Mouse (Mus musculus): ENCODE data around the gene Nid2.

DNA sequence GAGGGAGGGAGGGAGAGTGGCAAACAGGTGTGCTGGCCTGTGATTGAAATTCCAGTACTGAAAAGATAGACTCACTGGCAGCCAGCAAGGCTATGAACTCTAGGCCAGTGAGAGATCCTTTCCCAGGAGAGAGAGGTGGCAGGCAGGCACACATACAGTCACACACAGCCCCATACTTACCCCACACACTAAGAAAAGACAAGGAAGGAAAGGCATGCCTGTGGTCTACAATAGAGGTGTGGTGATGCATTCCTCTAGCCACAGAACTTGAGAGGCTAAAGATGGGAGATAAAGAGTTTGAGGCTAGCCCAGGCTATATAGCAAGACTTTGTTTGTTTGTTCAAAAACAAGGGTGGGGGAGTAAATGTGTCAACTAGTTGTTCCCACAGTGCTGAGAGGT is 13.5 kb upstream of the Nid2 start:
- TF ChIP-seq CTCF (IDR thresholded peaks at IDR 0.05; ENCODE audit: insufficient read depth, low read depth, low read length) (no peak), POLR2A (IDR thresholded peaks at IDR 0.05; ENCODE audit: insufficient read depth, low read depth, low read length) (no peak)
